Mouse (Mus musculus) B cell, adult 2 months (primary cell): ENCODE results near the gene Actn2.
A peak's percentile ranks its signal among the peaks of the same experiment; 100 is the strongest.

Experiments
- DNase-seq, 2 experiments: peaks; one replicate each; pipeline ENCODE4 v3.0.0; 2022

The Actn2 gene

GRCm38 (mm10) chr13:12311930-12312492 lies 28.5 kb downstream of the Actn2 start:
- no peak for DNase-seq

DNA sequence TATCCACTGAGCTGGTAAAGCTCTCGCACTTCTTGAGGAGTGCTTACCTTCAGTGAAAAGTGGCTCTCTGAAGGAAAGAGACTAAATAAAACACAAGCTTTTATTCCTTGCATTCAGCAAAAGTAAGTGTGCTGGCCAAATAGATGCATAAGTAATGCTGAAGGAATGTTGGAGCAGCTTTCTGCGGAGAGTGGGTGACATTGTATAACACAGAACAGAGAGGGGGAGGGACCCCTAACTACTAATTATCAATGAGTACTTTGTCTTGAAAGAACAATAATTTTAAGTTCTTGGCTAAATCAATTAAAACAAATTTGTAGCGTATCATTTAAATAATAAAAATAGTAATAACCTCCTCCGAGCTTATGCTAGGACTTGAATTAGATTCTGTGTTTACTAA lies 29.2 kb downstream of the Actn2 start:
- no peak for DNase-seq

GRCm38 (mm10) chr13:12309446-12309845 lies 31.1 kb downstream of the Actn2 start:
- DNase-seq, result no peak

DNA sequence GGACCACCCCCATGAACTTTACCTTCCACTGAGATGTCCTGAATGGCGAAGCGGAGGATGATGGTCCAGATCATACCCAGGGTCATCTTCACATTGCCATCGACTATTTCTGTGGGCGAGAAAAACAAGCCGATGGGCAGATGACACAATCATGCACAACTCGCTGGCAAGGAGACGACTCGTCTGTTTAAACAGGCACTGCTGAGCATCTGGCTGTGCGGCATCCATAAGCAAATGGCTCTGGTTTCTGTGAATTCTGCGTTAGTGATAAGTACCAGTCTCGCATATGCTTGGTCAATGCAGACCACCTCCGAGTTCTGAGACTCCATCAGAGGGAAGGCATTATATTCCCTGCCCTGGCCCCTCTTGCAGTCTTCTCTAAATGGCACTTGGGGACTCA lies 31.7 kb downstream of the Actn2 start:
- no peak for DNase-seq

GRCm38 (mm10) chr13:12308473-12308872 lies 32.1 kb downstream of the Actn2 start:
- DNase-seq, result no peak

- DNase-seq, result no peak
These were observed 33.3 kb downstream of the Actn2 start for GRCm38 (mm10) chr13:12307286-12307685.

- no peak for DNase-seq
These were observed 35.0 kb downstream of the Actn2 start for GRCm38 (mm10) chr13:12305540-12305939.

GRCm38 (mm10) chr13:12304991-12305390 lies 35.6 kb downstream of the Actn2 start:
- DNase-seq, result no peak

GRCm38 (mm10) chr13:12297777-12298176 lies 42.8 kb downstream of the Actn2 start:
- no peak for DNase-seq

DNA sequence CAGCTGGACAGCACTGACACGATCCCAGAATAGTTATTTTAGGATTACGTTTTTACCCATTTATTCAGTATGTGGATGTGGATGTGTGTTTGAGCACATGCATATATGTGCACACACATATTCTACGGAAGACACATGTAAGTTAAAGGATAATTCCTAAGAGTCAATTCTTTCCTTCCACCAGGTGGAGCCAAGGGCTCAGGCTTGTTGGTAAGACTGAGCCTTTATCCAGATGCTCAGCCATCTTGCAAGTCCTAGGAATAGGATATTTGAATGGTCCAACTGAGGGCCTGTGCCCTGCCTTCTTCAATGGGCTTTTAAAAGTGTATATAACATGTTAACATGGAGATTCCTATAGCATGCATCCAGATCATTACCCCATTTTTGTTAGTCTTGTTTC lies 43.9 kb downstream of the Actn2 start:
- no peak for DNase-seq

DNA sequence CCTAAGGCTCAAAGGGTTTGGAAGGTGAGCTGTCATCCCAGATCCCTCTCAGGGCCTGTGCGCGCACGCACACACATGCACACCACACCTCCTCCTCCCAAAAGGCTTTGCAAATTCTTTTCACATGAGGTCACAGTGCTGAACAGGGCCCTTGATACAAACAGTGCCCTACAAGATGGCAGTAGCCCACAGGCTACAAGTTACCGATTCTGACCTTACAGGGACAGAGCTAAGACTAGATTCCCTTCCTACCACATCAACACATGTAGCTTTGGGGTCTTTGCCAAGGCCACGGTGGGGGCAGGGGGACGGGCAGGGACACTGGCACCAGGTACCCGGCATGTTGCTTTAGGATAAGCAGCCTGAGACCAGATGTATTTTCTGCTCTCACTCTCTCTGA lies 46.8 kb downstream of the Actn2 start:
- DNase-seq, result no peak

DNA sequence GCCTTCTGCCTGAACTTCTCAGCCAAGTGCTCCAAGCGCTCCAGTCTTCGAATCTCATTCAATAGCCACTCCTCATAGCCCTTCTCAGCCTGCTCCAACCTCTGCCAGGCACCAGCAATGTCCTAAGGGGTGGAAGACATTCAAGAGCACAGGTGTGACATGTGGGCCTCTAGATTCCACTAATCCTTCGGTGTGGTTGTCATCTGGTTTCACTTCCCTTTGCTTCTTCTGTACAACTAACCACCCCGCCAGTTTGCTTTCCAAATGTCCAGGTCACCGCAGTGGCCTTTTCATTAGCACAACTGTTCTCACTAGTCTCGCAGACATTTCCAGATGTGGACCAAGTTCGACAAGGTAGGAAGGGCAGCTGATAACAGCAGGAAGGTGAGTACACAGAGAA lies 49.9 kb downstream of the Actn2 start:
- peak in 1 of 2 experiments; percentile 2 for DNase-seq

DNA sequence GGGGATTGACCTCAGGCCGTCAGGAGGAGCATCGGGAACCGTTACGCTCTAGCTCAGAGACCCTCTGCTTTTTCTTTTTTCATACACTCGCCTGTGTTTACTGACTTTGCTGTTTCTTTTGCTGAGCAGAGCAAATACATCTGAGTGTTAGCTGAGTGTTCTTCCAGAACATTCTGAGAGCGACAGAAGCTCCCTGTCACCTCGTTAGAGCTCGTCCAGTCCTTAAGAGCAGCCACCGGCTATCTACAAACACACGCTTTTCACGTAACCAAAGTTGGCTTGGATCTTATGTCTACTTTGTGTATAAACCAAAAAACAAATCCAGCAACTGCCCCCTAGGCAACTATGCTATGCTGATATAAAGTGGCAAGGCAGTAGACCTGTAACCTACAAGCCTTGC lies 56.0 kb downstream of the Actn2 start:
- no peak for DNase-seq

DNA sequence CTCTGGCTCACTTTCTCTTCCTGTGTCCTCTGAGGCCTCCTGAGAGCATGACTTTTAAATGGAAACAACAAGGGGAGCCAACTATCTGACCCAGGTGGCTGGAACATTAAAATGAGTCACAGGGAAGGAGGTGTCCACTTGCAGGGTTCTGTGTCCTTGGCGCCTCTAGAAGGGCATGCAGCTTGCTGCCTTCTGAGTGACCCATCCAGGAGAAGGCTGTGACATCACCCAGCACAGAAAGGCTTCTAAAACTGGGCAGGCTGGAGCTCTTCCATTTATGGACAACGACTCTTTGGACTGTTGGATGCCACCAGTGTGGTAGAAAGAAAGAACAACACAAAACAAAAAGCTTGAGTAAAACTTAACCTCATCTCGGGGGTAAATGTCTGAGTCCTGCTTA lies 56.7 kb downstream of the Actn2 start:
- no peak for DNase-seq

- no peak for DNase-seq
These were observed 65.8 kb downstream of the Actn2 start for GRCm38 (mm10) chr13:12274721-12275120.

DNA sequence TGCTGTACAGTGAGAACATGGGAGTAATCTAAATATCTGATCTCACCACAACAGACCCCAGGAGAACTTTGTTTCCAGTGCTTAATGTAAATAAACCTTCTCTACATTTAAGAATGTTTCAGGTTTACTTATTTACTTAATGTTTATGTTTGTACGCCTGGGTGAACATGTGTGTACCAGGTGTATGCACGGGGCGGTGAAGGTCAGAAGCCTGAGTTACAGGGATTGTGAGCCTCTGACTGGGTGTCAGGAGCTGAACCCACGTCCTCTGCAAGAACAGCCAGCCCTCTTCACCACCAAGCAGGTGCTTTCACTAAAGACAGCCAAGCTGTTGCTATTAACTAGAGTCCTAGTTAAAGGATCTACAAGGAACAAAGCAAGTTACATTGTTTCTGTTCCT lies 66.3 kb downstream of the Actn2 start:
- DNase-seq, result no peak

DNA sequence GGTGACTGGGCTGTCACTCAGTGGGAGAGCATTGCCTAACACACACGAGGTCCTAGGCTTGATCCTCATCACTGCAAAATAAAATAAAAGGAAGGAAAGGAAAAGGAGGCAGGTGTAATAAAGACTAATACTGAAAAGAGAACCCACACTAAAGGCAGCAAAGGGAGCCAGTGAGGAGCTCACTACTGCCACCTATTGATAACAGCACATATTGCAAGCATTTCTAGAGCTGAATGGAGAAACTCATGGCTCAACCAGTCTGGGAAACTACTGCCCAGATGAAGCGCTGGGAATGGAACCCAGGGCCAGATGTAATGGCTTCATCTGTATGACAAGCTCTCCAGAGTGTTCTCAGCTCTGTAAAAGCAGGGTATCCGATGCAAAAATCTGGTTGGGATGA lies 67.6 kb downstream of the Actn2 start:
- peak; percentile 57 to 61 for DNase-seq

DNA sequence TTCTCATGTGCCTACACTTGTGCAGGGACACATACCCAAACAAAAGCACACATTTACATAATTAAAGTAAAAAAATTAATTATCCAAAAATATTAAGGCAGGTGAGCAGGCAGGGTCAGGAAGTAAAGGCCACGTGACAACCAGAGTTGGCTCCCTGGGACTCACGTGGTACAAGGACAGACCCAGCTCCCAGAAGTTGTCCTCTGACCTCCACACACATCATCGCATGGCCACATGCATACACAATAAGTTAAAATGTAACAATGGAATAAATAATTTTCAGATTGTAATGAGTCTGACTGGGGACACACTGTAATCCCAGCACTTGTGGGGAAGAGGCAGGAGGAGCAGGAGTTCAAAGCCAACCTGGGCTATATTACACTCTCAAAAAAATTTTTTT lies 72.6 kb downstream of the Actn2 start:
- DNase-seq, result no peak

- DNase-seq, result no peak
These were observed 73.5 kb downstream of the Actn2 start for GRCm38 (mm10) chr13:12267097-12267496.

- DNase-seq, result no peak
These were observed 76.6 kb downstream of the Actn2 start for GRCm38 (mm10) chr13:12263996-12264395.

DNA sequence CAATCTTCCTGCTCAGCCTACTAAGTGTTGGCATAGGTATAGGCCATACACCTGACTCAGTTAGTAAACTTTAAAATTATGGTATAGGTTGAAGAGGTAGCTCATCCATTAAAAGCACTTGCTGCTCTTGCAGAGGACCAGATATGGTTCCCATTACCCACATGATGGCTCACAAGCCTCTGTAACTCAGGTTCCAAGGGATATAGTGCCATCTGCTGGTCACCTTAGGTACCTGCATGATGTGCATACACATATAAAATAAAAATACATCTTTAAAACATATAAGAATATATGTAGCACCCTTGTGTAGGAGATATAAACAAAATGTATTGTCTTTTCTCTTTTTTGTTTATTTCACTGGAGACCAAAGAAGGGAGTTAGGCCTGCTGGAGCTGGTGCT lies 79.1 kb downstream of the Actn2 start:
- peak; percentile 9 to 16 for DNase-seq

- DNase-seq, result peak; percentile 87 to 90
These were observed 82.9 kb downstream of the Actn2 start, which contains the start of gene Mtr for GRCm38 (mm10) chr13:12257391-12258380. Gene Mtr (minus strand): TSS chr13:12258113.

GRCm38 (mm10) chr13:12256871-12257390 lies 83.6 kb downstream of the Actn2 start:
- DNase-seq, result peak; percentile 9
